Mouse (Mus musculus) lung, embryonic 15.5 days (tissue): Measurements from ENCODE around the gene Wdr13. TPM values are rescaled to one million over a fixed set of nuclear protein-coding genes. Genes with fewer than 3 reads are reported as not detected.

Source experiments
- ATAC-seq: fragments of 200-750 bp; cut with Nextera tagmentation; 2 replicates; pipeline ENCODE4 v1.8.0; 2017; ENCODE audit warnings: moderate number of reproducible peaks, borderline replicate concordance; ENCODE audit not compliant: low FRiP score, low TSS enrichment; ENCODE audit errors: extremely low read depth
- H3K27ac ChIP-seq: fragments of 300-500 bp; sonication (generic); 2 replicates; pipeline ENCODE4 v1.5.1; 2015; ENCODE audit warnings: moderate library complexity, mild to moderate bottlenecking, inconsistent platforms
- H3K27me3 ChIP-seq: fragments of 300-500 bp; sonication (generic); 2 replicates; pipeline ENCODE4 v1.6.1; 2015; ENCODE audit warnings: inconsistent platforms
- H3K36me3 ChIP-seq: fragments of 300-500 bp; sonication (generic); 2 replicates; pipeline ENCODE4 v1.6.1; 2015; ENCODE audit warnings: inconsistent platforms
- H3K4me1 ChIP-seq: fragments of 300-500 bp; sonication (generic); 2 replicates; pipeline ENCODE4 v1.6.1; 2015; ENCODE audit warnings: inconsistent platforms
- H3K4me2 ChIP-seq: fragments of 300-500 bp; sonication (generic); 2 replicates; pipeline ENCODE4 v1.6.1; 2015; ENCODE audit warnings: inconsistent platforms, mild to moderate bottlenecking, moderate library complexity
- H3K4me3 ChIP-seq: fragments of 300-500 bp; sonication (generic); 2 replicates; pipeline ENCODE4 v1.5.1; 2015; ENCODE audit warnings: mild to moderate bottlenecking, inconsistent platforms
- H3K9ac ChIP-seq: fragments of 300-500 bp; sonication (generic); 2 replicates; pipeline ENCODE4 v1.6.1; 2015; ENCODE audit warnings: inconsistent platforms
- H3K9me3 ChIP-seq: fragments of 300-500 bp; sonication (generic); 2 replicates; pipeline ENCODE4 v1.6.1; 2016; ENCODE audit warnings: inconsistent platforms
- WGBS: fragments of 180-500 bp; shearing (Covaris S2); methylation state at CpG from one replicate; pipeline ENCODE4 v1.1.7; 2015; 5-methylcytosine and 5-hydroxymethylcytosine counted together
- polyA plus RNA-seq: library from polyadenylated mRNA; unstranded; fragments of >200 nt; fragmentation: Nextera tagmentation; extraction: Ambion mirVana; gene quantifications from 2 replicates; pipeline ENCODE4 v1.2.1, GENCODE M21; 2015

Wdr13 gene
- 20.9 and 24.2 TPM in 2 replicates for polyA plus RNA-seq

- peaks cover 4% of the 10 kb centered on the region; the same call in 1 of the 2 replicates for H3K4me1 ChIP-seq
- peak; percentile 91 for ATAC-seq
- H3K36me3 ChIP-seq: 0 out of 2 replicates have a peak, but pooled peaks cover 4% of the 10 kb centered on the region
- WGBS: 14% methylated on average over 39 of the region's 40 CpGs
- no peaks in the 10 kb centered on the region for H3K27me3 ChIP-seq
- H3K27ac ChIP-seq: peak within 1 kb of the TSS; percentile 96
- H3K9me3 ChIP-seq: no peaks in the 10 kb centered on the region
- H3K4me2 ChIP-seq: peak within 1 kb of the TSS; percentile 64
- peak within 1 kb of the TSS; percentile 51 for H3K9ac ChIP-seq
- H3K4me3 ChIP-seq: peak within 1 kb of the TSS; percentile 57
These were observed at the start of gene Wdr13 for GRCm38 (mm10) chrX:8132017-8132976. TSS of gene Wdr13 (minus strand) at chrX:8132892.

GRCm38 (mm10) chrX:8179646-8180045 lies 47.0 kb upstream of the Wdr13 start:
- H3K36me3 ChIP-seq: no peaks in the 10 kb centered on the region
- no peak overlapping the region for H3K4me3 ChIP-seq
- 71% methylated on average over 5 of the region's 5 CpGs for whole genome bisulfite sequencing
- no peak for ATAC-seq
- H3K4me1 ChIP-seq: no peaks in the 10 kb centered on the region
- H3K4me2 ChIP-seq: no peak overlapping the region
- H3K9me3 ChIP-seq: no peaks in the 10 kb centered on the region
- H3K27ac ChIP-seq: no peak overlapping the region
- H3K9ac ChIP-seq: no peak overlapping the region
- no peaks in the 10 kb centered on the region for H3K27me3 ChIP-seq

- WGBS: 88% methylated on average over 2 of the region's 2 CpGs
- Histone ChIP-seq H3K27me3 (no peaks in the 10 kb centered on the region), H3K27ac (no peak overlapping the region), H3K36me3 (no peaks in the 10 kb centered on the region), H3K9me3 (no peaks in the 10 kb centered on the region), H3K4me3 (no peak overlapping the region), H3K4me1 (no peaks in the 10 kb centered on the region), H3K9ac (no peak overlapping the region), H3K4me2 (no peak overlapping the region)
- ATAC-seq: no peak
These were observed 46.2 kb upstream of the Wdr13 start for GRCm38 (mm10) chrX:8178871-8179270.

- Histone ChIP-seq H3K4me2 (peak within 1 kb of the TSS; percentile 55), H3K9ac (peak within 1 kb of the TSS; percentile 51), H3K9me3 (no peaks in the 10 kb centered on the region), H3K27ac (peak within 1 kb of the TSS; percentile 70), H3K36me3 (no peaks in the 10 kb centered on the region), H3K27me3 (no peaks in the 10 kb centered on the region), H3K4me1 (no peaks in the 10 kb centered on the region), H3K4me3 (peak within 1 kb of the TSS; percentile 62)
- WGBS: 12% methylated on average over 47 of the region's 56 CpGs
- ATAC-seq: peak; percentile 94
These were observed 43.1 kb upstream of the Wdr13 start, which contains the start of gene Tbc1d25 for GRCm38 (mm10) chrX:8175504-8176385. TSS of gene Tbc1d25 (minus strand) at chrX:8176181.

- WGBS: 13% methylated on average over 4 of the region's 4 CpGs
These were observed 42.4 kb upstream of the Wdr13 start for GRCm38 (mm10) chrX:8175169-8175503.

GRCm38 (mm10) chrX:8167716-8168647 lies 35.3 kb upstream of the Wdr13 start:
- H3K4me1 ChIP-seq: no peaks in the 10 kb centered on the region
- no peaks in the 10 kb centered on the region for H3K36me3 ChIP-seq
- ATAC-seq: no peak
- H3K9me3 ChIP-seq: no peaks in the 10 kb centered on the region
- WGBS: 83% methylated on average over 10 of the region's 10 CpGs
- no peak overlapping the region for H3K9ac ChIP-seq
- H3K4me3 ChIP-seq: no peak overlapping the region
- H3K4me2 ChIP-seq: no peak overlapping the region
- no peak overlapping the region for H3K27ac ChIP-seq
- H3K27me3 ChIP-seq: no peaks in the 10 kb centered on the region

More at GRCm38 (mm10) chrX:8175169-8175503, 42.4 kb upstream of the Wdr13 start:
- no peaks in the 10 kb centered on the region for H3K27me3 ChIP-seq
- no peaks in the 10 kb centered on the region for H3K36me3 ChIP-seq
- H3K4me1 ChIP-seq: no peaks in the 10 kb centered on the region
- peak overlapping the region; percentile 62 for H3K4me3 ChIP-seq
- peak overlapping the region; percentile 55 for H3K4me2 ChIP-seq
- H3K9me3 ChIP-seq: no peaks in the 10 kb centered on the region
- peak overlapping the region; percentile 70 for H3K27ac ChIP-seq
- no peak for ATAC-seq
- peak overlapping the region; percentile 51 for H3K9ac ChIP-seq

GRCm38 (mm10) chrX:8164471-8164870 lies 31.8 kb upstream of the Wdr13 start:
- 88% methylated on average over 4 of the region's 4 CpGs for WGBS
- ATAC-seq: no peak
- Histone ChIP-seq H3K27me3 (no peaks in the 10 kb centered on the region), H3K4me1 (no peaks in the 10 kb centered on the region), H3K4me2 (no peak overlapping the region), H3K9ac (no peak overlapping the region), H3K27ac (no peak overlapping the region), H3K4me3 (no peak overlapping the region), H3K36me3 (no peaks in the 10 kb centered on the region), H3K9me3 (no peaks in the 10 kb centered on the region)

GRCm38 (mm10) chrX:8163076-8163475 lies 30.4 kb upstream of the Wdr13 start:
- Histone ChIP-seq H3K27me3 (no peaks in the 10 kb centered on the region), H3K4me2 (no peak overlapping the region), H3K9me3 (no peaks in the 10 kb centered on the region), H3K4me1 (no peaks in the 10 kb centered on the region), H3K9ac (no peak overlapping the region), H3K36me3 (no peaks in the 10 kb centered on the region), H3K4me3 (no peak overlapping the region), H3K27ac (no peak overlapping the region)
- WGBS: 69% methylated on average over 5 of the region's 5 CpGs
- ATAC-seq: no peak

- ATAC-seq: peak; percentile 96
- H3K4me2 ChIP-seq: peak within 1 kb of the TSS; percentile 74
- 15% methylated on average over 48 of the region's 65 CpGs for WGBS
These were observed 12.7 kb upstream of the Wdr13 start, which contains the start of gene Rbm3 for GRCm38 (mm10) chrX:8145153-8145991. TSS of gene Rbm3 (minus strand) at chrX:8145880.

GRCm38 (mm10) chrX:8143750-8144149 lies 11.1 kb upstream of the Wdr13 start:
- Histone ChIP-seq H3K4me1 (peaks cover 10% of the 10 kb centered on the region), H3K27me3 (no peaks in the 10 kb centered on the region), H3K36me3 (peaks cover 31% of the 10 kb centered on the region), H3K9ac (peak overlapping the region; percentile 74), H3K4me2 (peak overlapping the region; percentile 74), H3K4me3 (peak overlapping the region; percentile 63), H3K27ac (no peak overlapping the region), H3K9me3 (no peaks in the 10 kb centered on the region)
- 64% methylated on average over 7 of the region's 7 CpGs for WGBS
- ATAC-seq: no peak

More at GRCm38 (mm10) chrX:8145153-8145991, 12.7 kb upstream of the Wdr13 start, which contains the start of gene Rbm3:
- peaks cover 25% of the 10 kb centered on the region for H3K36me3 ChIP-seq
- peak within 1 kb of the TSS; percentile 98 for H3K27ac ChIP-seq
- no peaks in the 10 kb centered on the region for H3K9me3 ChIP-seq
- peak within 1 kb of the TSS; percentile 63 for H3K4me3 ChIP-seq
- peaks cover 10% of the 10 kb centered on the region for H3K4me1 ChIP-seq
- no peaks in the 10 kb centered on the region for H3K27me3 ChIP-seq
- peak within 1 kb of the TSS; percentile 74 for H3K9ac ChIP-seq
